Mouse (Mus musculus) bone marrow macrophage, adult 2 months (primary cell): ENCODE data around the gene Rab40c.

Experiments
- CTCF ChIP-seq: IDR thresholded peaks from 2 replicates; pipeline ENCODE4 v1.5.1; 2012; ENCODE audit warnings: low read depth, mild to moderate bottlenecking, low read length, moderate library complexity
- POLR2A ChIP-seq: IDR thresholded peaks from 2 replicates; pipeline ENCODE4 v1.6.1; 2012; ENCODE audit warnings: mild to moderate bottlenecking, low read depth, low read length, borderline replicate concordance

DNA sequence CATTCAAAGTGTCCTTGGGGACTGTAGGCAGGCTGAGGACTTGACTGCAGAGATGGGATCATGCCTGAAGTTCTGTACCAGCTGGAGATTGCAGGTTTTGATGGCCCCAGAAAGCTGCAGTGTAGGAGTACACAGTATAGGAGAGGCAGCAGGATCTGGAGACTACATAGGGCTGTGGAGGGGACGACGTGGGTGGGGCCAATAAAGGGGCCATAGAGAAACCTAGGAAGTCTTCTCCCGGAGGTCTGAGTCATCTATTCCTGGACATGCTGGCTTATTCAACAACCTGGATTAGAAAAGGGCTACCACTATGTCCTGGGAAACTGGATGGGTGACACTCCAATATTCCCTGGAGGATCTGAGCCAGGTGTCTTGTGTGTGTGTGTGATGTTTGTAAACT, 36.2 kb upstream of the Rab40c start:
- TF ChIP-seq CTCF, result no peak
- no peak for TF ChIP-seq POLR2A
